Mouse (Mus musculus): ENCODE data around the gene Lmntd1. TPM values are rescaled to one million over a fixed set of nuclear protein-coding genes. Genes with fewer than 3 reads are reported as not detected.
A peak's percentile ranks its signal among the peaks of the same experiment; 100 is the strongest.

Gene Lmntd1
- total RNA-seq, 4 experiments from 2014 or later, result 1.1 to 3.6 (median 3.2) TPM

DNA sequence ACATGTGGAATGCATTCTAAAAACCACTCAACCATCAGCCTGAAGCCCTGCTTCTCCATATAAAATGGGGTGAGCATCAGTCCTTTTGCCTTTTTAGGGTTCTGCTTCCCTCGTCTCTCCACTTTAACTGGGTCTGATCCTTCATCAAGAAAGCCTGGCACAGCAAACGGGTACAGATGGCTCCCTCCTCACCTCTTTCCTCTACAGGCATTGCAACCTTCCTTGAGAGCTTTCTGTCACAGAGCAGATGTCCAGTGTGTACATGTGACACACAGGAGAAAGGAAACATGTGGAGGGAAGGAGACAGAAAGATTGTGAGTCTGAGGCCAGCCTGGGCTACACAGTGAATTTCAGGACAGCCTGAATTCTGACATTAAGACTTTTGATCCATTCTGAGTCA, 125.9 kb downstream of the Lmntd1 start:
- DNase-seq (ENCODE audit: low spot score), result no peak

DNA sequence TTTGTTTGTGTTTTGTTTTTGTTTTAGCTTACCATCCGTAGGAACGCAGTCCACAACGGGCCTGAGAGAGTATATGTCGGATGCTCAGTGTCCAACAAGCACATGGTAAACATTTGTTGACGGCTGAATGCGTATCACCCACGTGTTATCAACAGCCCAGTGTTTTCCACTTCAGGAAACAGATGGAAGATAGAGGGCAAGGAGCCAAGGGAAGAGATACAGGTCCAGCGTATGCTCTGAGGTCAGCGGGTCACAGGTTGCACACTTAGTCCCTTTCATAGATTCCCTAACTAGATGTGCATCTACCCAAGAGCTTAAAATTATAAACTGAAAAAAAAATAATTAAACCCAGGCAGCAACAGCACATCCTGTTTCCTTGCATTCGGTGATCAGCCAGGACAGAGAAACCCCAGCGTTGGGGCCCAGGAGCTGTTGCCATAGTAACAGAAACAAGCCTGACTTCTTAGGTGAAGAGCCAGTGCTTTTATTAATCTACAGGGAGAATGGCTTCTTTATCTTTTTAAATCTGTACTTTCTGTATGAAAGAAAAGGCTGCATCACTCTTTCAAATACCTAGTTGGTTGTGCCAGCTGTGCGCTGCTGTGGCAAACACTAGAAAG, 128.0 kb downstream of the Lmntd1 start:
- DNase-seq (ENCODE audit: low spot score), result no peak

DNA sequence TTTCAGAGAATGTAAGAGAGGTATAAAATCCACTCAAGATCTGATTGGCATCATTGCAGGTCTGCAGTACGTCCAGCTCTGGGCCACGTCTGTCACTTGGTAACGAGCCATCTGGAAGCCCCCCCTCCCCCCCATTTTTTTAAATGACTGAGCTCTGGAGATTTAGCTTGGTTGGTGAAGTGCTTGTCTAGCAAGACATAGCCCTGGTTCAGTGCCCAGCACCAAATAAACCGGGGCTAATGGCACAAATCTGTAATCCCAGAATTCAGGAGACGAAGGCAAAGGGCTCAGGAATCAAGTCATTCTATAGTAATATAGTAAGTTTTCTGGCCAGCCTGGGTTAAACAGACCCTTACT, 130.8 kb downstream of the Lmntd1 start:
- DNase-seq (ENCODE audit: low spot score), result no peak

DNA sequence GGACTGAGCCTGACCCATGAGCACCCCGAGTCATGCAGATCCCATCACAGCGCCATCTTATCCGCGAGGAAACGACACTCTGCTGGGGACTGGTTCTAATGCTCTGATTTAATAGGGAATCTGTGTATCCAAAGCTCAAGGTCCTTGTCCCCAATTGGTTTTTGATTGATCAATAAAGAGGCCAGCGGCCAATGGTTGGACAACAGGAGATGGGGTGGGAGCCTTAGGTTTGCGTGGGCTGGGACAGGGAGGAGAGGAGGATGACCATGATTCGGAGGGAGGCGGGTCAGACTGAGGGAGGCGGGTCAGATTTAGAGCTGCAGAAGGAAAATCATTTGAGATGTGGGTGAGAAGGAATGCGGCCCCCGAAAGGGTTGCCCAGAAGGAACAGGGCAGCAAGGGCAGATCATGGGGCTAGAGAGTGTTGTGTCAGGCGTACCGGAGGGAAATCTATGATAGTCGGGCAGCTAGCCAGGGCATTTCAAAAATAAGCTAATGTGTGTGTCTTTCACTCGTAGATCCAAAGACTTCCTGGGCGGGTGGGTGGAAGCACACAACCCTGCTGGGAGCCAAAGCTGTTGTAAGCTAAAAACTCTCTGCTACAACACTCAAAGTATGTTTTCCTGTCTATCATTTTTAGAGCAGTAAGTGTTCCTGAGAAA, 131.3 kb downstream of the Lmntd1 start:
- no peak for DNase-seq (ENCODE audit: low spot score)

DNA sequence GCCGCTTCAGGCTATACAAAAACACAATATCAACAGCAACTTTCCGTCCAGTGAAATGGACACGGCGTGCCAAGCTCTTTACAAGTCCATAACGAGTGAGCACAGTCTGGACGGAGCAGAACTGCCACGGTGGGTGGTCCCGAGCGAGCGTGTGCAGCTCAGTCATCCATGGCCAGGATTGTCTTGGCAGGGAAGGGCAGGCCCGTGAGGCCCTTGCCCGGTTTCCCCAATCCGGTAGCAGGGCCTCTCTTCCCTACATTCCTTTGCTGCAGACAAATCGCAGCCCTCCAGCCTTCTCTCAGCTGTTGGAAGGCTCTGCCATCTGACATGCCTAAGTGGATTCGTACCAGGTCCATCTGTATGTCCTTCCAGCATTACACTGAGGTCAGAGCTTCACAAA, 132.2 kb downstream of the Lmntd1 start:
- no peak for DNase-seq (ENCODE audit: low spot score)

DNA sequence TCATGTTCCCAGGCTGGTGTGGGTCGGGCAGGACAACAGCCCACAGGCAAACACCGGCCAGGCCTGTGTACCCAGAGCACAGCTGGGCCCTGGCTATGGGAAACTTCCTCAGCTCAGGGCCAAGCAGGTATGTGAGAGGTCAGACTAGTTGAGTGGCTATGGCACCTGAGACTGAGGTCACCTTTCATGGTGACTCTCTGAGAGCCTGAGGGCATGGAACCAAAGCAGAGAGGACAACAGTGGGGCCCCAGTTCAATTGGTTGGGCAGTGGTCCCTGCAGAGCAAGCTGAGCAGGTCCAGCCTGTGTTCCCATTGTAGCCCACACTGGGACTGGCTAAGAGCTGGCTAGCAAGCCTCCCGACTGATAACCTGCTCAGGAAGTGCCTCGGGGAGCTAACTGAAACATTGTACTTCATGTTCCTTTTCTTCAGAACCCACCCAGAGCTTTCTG, 135.3 kb downstream of the Lmntd1 start:
- no peak for DNase-seq (ENCODE audit: low spot score)

DNA sequence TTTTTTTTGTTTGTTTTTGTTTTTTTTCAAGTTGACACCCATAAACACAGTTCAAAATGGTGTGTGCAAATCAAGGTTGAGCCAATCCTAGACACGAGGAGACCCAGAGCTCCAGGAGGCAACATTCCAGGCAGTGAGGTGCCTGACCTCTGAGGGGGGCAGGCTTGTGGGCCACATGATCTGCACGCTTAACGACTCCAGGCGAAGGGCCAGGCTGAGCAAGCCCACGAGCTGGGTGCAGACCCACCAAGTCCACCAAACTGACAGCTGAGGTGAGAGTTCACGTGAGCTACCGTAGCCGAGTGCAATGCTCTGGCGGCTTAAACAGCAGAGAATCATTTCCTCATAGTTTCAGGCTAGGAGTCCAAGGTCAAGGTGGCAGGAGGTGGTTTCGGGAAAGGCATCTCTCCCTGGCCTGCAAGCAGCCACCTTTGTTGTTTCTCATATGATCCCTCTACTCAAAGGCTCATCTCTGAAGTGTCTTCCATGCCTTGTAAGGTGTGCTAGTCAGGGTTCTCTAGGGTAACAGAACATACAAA, 136.7 kb downstream of the Lmntd1 start:
- DNase-seq (ENCODE audit: low spot score), result no peak

DNA sequence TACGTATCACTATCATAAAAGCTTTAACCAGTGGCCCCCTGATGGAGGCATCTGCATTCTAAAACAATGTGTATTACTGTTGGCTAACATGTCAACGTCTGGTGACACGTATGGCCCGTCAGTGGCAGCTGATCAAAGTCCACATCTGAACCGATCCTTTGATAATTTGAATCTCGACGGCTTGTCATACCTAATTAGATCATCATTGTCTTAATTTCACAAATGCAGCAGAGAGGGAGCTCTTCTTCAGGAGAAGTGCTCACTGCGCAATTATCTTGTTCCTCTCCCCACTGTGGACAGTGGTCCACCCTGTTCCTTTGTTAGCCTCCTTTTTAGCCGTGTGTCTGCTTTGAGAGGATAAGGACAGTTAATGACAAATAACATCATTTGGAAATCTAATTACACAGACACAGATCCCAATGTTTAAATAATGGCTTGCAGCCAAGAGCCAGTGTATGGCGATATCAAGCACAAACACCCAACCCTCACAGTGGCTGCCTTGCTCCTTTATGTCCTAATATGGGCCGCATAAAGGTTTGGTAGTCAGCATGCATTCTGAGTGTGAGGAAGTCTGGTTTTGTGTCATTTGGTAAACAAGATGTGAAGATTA, 142.4 kb downstream of the Lmntd1 start:
- DNase-seq (ENCODE audit: low spot score), result no peak

DNA sequence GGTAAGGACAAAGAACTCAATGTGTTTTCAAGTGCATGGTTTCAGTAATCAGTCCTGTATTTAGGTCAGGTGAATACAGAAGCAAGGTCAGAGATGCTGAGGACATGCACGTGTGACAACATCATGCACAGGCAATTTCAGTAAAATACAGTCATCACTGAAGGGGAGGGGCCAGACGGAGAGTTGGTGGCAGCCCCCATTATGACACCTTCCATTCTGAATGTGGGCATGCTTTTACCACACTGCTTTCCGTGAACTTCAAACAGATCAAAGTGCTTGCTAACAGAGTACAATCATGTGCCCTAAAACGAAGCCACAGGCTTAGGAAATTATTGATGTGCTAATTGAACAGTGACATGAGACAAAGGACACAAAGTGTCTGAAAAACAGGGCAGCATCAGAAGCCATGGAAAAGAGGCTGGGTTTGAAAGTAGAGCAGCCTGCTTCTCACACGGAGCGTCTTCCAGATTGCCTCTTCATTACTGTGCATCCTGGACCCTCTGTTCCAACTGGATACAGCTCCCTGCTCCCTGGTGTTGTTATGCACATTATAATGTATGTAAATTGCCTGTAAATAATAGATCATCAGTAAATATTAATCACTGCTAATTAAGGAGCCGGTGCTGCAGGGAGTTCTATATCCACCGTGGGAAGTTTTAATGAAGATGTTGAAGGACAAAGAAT, 144.7 kb downstream of the Lmntd1 start:
- DNase-seq (ENCODE audit: low spot score), result no peak

DNA sequence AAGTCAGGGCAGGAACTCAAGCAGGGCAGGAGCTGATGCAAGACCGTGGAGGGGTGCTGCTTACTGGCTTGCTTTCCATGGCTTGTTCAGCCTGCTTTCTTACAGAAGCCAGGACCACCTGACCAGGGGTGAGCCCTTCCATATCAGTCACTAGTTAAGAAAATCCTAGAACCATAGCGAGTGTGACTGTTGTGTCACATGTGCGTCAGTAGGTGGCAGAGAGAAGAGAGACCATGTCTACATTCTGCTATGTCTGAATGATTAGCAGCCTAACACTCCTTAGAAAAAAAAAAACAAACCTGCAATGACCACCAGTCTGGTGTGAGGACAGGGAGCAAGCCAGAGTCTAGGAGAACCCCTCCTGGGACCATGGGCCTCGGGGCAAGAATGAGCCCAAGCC, 150.1 kb downstream of the Lmntd1 start:
- no peak for DNase-seq (ENCODE audit: low spot score)

DNA sequence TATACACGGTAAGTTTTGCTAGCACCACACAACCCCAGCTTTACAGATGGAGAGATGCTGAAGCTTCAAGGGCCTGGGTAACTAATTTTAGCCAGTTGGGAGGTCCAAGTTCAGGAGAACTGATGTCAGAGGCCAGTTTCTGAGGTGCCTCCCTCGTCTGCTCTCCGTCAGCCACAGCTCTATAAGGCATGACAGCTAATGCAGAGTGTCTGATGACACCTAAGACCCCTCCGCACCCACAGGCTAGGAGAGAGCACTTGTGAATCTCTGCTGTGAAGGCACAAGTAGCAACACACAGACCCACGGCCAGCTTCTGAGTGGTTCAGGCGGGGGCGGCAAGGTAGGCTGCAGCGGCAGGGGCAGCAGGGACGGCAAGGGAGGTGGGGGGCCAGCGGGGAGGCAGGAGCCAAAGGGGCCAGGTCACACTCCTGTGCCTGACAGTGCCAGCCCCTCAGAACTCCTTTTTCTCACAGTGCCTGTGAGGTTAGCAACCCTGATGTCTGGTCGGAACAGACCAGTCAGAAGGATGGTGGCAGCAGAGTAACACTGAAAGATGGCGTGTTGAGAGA, 151.4 kb downstream of the Lmntd1 start:
- DNase-seq (ENCODE audit: low spot score), result no peak

DNA sequence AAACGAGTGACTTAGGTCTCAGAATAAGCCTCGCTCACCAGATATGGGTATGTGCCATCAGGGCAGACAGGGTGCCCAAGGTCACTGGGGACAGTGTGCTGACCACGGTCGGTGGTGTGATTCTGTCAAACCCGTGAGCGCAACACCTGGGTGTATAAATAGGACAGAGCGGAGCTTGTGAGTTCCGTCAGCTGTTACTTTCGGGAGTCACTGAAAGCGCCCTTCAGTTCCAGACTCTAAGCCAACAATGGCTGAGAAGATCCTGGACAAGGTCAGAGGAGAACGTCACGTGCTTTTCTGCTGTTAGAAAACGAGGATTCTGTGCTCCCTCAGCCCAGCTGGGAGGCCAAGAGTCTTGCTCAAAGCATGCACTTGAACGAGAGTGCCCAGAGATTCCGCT, 157.1 kb downstream of the Lmntd1 start:
- DNase-seq (ENCODE audit: low spot score), result peak; percentile 67

DNA sequence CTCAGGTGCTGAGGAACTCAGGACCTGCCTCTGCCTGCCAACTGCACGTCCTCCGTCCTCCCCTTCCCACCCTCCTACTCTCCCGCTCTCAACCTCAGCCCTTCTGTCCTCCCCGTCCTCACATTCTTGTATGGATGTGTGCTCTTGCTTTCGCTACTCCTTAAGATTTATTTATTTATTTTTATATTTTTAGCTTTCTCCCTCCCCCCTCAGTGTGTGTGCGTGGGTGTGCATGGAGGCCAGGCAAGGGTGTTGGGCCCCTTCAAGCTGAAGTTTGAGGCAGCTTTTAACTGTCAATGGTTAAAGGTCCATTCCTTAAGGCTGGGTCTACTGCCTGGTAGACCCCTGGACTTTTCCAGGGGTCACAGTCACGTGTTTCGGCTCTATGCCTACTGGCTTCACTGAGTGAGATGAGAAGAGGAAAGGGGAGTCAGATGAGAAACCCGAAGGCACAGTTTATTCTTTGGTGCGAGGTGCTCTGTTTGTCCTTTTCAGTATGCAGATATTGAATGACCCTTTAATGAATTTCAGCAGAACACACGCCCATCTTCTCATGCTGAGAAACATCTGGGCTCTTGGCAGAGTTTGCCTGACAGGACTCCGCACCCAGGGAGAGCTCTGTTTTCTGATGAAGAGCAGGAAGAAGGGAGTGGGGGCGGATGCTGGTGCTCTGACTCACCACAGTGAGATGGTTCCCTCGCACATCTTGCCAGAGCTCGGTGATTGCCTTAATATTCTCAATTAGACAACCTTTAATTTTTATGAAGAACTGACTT, 163.3 kb downstream of the Lmntd1 start:
- DNase-seq (ENCODE audit: low spot score), result peak; percentile 31

DNA sequence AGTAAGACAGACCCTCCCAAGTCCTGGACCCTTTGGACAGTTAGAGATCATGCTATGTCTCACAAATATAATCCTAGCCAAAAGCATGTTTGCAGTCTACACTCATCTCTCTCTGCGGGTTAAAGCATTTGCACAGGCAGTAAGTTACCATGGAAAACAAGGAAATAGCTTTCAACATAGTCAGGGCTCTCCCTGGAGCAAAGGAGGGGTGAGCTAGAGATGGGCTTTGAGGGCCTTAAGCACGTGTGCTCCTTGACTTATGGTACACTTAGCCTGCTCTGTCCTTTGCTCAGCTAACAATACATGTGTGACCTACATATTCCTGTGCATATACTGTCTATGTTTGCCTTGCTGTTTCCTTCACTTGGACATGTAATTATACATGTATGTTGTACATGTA, 165.8 kb downstream of the Lmntd1 start:
- no peak for DNase-seq (ENCODE audit: low spot score)

DNA sequence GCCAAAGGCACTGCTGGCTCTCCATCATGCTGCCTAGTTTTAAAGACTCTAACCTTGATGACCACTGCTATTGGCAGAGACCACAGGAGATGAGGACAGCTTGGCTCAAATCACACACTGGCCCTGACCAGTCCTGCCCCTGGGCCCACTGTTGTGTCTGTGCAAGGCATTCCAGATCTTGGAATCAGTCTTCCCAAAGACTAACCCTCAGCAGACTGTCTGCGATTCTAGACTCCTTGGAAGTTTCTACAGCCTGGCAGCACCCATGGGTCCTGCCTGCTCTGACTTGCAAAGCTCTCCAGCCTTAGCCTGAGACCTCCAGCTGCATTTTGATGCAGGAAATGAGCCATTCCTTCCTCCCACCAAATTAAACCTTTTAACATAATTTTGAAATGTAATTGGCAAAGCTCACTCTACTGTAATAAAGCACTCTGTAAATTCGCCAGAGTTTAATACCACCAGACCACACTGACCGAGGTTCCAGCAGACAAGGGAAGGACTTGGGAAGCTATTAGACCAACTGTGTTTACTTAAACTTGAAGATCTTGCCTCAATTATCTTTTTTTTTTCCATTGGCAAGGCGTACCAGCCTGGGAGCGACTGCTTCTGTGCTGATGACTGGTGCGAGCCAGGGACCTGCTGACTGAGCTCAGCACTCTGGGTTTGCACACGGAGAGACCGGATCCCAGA, 168.2 kb downstream of the Lmntd1 start:
- peak; percentile 53 for DNase-seq (ENCODE audit: low spot score)

DNA sequence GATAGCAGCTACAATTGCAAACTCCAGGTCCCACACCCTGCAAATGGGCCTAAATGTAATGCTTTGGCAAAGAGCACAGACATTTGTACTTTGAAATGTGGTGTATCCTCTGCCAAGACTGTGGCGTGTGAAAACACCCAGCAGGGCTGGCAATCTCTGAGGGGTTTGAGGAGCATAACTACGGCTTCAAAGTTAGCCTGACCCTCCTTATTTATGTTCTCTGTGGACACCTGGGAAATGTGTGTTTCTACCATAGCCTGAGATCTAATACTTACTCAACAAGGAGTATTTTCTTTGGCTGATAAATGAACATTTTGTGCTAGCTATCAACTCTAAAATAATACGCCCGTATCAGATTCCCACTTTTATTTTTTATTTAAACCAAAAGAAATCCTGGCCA, 168.7 kb downstream of the Lmntd1 start:
- DNase-seq (ENCODE audit: low spot score), result no peak

DNA sequence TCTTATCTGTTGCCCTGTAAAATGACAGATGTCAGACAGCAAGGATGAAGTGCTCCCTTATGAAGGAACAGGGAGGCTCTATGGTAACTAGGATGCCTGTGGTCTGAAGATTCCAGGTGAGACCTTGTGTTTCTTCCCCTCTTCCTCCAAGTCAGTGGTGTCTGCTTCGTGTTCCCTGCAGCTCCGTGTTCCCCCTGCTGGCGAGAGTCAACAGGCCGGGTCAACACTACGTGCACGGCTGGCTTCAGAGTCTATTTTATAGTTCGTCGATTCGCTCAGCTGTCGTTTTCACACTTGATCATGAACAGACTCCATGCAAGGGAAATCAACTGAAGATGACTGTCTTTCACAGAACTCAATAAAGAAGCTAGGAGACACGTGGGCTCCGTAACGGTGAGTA, 171.3 kb downstream of the Lmntd1 start:
- no peak for DNase-seq (ENCODE audit: low spot score)

DNA sequence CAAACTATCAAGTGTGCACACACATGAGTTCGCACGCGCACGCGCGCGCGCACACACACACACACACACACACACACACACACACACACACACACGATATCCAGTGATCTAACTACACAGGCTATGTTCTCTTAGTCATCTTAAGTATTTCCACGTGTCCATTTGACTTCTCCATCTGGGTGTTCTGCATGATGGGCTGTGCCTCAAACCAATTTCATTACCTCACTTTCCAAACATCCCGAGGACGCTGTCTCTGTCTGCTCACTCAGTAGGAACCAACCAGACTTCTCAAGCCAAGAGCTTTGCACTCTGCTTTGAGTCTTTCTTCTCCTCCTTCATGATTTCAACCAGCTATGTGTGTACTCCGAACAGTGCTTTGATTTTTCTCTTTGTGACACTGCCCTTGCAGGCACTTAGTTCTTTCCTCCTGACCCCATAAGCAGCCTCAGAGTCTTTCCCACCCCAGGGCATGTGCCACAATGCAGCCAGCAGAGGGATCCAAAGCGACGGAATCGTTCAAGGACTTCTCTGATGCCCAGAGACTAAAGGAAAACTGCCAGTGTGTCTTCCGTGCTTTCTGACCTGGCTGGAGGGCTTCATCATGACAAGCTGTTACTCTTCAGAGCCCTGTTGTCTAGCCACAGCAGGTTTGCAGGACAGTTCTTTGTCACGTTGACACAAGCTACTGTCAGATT, 172.6 kb downstream of the Lmntd1 start:
- peak; percentile 26 for DNase-seq (ENCODE audit: low spot score)

DNA sequence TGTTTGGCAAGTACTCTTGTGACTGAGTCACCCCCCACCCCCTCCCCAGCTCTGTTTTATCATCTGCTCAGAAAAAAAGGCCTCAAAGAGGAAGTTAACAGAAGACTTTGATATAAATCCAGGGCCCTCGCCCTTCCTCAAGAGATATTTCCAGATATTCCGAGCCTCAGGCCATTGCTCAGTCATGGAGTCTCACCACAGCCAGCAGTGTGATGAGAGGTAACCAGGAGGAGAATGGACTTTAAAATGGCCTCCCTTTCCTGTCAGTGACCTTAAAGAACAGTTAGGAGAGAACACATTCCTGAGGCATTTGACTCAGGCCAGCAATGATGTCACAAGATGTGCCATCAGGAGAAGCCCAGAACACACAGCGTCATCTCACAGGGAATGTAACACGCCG, 175.3 kb downstream of the Lmntd1 start:
- no peak for DNase-seq (ENCODE audit: low spot score)

DNA sequence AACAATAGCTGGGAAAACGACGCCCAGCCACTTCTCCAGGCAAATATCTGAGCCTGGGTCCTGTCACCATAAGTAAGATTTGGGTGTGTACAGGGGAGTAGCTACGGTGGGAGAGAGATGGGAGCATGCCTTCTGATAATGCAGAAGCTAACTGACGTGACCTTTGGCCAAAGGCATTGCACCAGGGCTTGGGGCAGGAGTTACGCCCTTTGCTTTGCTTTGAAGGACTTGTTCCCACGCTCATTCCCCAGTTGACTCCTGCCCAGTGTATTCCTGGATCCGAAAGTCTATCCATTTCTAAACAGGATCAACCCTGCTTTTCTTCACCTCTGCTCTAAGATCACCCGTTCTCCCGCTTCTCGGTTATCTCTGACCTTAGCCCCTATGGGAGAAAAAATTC, 178.4 kb downstream of the Lmntd1 start:
- DNase-seq (ENCODE audit: low spot score), result no peak

Data from heart, adult 8-10 months (tissue).